Mouse (Mus musculus): ENCODE measurements at regions not wholly inside any gene's neighbourhood (a gene's known extent, or its start where the extent isn't known, plus 50 kb on each side); places are given as distances from the start of the nearest gene placed in this dataset.

DNA sequence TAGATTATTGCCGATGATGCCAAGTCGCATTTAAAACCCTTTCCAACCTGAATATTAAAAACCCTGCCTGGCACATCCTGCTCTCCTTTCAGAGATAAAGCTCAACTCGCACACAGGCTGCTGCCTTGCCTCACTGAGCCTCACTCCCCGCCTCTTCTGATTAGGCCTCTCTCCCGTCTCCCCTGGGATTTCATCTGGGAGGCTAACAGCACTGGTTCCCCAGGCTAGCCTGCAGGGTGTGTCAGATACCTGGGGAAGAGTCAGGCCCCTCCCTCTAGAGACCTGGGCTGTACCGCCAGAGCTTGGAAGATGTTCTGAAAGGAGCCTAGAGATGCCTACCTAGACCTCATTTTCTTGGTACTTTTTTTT is 462.7 kb upstream of the Kif2a start:
- no peak for DNase-seq

DNA sequence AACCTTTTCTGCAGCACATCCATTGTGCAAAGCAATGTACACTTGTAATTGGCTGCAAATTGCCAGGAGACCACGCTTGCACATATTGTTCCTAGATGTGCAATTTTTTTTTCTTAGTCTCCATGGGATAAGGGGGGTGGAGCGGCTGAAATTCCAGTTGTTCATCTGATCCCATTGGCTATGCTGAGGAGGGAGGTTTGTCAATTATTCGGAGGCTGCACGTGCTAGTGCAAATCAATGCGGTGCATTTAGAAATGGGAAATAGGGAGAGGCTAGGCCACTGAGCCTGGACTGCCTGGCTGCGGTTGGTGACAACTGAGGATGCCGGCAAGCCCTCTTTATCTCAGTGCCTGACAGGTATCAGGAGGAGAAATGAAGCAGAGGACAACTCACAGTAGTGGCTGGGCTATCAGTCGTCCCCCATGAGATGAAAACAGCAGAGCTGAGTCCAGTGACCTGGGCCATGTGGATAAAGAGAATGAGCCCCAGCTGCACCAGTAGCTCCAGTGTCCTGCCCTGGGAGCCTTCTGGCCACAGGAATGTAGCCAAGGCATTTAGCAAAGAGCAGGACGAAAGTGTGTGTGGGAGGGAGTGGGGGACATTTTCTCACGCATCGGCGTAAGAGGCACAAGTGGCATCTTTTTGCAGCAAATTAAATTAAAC is 462.2 kb upstream of the Kif2a start:
- DNase-seq = no peak

- DNase-seq = no peak
Measured at GRCm38 (mm10) chr13:107475166-107475565, 453.2 kb upstream of the Kif2a start.

DNA sequence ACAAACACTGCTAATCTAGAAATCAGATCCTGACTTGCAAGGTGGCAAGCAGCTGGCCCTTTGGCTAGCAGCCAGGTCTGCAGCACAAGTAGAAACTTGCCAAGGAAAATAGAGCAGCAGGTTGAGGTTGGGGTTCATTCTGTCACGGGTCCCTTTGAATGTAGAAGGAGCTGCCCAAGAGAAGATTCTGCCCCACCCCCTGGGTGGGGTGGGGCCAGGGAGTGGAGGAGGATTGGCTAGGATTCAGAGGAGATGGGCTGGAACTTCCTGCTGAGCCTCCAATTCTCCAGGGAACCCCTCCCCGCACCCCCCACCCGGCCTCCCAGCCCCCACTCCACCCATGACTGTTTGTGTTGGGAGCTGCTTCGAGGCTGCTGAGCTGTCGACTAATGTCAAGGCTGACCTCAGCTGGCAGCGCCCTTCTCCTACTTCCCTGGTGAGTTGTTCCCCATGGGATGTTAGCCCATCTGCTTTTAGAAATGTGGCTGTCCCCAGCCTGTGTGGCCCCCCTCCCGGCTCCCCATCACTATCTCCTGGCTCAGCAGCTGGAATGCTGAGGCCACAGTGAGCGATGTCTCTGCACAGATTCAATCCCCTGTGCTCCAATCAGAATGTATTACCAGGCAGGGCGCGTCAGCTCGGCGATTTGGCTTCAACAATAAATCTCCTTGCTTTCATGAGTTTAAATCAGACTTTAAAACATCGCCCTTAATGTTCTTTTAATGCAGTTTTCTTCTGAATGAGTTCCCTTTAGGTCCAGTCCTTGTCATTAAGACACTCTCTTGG is 447.8 kb upstream of the Kif2a start:
- peak; percentile 76 for DNase-seq

- DNase-seq = no peak
Measured at GRCm38 (mm10) chr13:107462791-107463190, 440.9 kb upstream of the Kif2a start.

DNA sequence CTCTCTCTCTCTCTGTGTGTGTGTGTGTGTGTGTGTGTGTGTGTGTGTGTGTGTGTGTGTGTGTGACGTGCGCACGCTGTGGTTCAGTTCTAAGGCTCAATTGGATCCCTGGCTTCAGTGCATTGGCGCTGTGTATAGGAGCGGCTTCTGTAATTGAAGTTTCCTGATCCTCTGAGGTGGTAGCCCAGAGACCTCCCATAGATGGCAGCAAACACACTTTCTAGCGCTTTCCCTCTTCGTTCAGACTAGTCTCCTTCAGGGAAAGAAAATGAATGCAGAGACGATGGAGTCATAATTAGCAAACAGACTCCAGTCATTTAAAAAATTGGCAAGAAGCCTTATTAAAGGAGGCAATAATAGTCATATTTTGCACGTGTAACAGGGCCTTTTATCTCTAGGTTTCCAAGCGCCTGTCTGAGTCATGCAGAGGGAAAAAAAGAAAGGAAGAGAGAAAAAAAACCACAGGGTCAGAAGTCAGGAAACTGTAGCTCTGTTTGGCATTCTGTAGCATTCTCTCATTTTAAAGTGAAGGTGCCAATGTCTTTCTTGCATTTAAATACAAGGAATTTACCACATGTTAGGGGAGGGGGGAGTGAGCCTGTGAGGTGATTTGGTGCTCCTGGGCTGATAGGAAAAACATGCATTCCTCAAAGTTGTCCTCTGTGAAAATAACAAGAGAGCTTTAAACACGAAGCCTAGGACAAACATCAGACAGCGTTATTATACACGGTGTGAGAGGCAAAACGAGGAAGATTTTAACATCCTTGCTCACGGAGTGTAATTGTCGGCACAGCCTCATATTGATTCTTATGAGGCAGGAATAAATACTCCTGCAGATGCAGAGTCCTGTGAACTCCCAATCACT is 439.4 kb upstream of the Kif2a start:
- DNase-seq = peak; percentile 71

- no peak for DNase-seq
Measured at GRCm38 (mm10) chr13:107458730-107459129, 436.8 kb upstream of the Kif2a start.

GRCm38 (mm10) chr13:107457270-107457669 is 435.3 kb upstream of the Kif2a start:
- no peak for DNase-seq

- DNase-seq = no peak
Measured at GRCm38 (mm10) chr13:107456394-107456793, 434.5 kb upstream of the Kif2a start.

DNA sequence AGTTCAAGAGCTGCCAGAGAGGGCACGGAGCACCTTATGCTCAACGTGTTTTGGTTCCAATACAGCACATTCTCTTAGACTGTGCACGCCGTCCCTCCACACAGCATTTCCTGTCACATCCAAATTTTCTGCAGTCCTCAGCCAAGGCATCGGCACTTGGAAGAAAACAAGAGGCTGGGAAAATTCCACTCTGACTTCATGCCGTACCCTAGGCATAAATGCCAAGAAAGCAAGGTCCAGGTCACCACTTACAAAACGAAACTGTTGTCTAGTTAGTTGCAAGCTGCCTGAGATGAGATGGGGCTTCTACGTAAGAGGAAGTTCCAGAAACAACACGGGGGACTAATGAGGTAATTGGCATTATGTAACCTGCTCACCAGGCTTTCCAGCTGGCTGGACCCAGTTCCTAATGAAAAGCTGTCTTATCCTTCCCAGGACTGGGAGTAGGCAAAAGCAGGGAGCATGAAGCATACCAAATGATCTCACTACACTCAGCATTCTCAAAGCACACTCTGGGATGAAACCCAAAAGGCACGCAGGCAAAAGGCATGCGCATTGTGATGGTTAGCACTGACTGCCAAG is 427.8 kb upstream of the Kif2a start:
- peak; percentile 33 for DNase-seq

- no peak for DNase-seq
Measured at GRCm38 (mm10) chr13:107447813-107448212, 425.9 kb upstream of the Kif2a start.

DNA sequence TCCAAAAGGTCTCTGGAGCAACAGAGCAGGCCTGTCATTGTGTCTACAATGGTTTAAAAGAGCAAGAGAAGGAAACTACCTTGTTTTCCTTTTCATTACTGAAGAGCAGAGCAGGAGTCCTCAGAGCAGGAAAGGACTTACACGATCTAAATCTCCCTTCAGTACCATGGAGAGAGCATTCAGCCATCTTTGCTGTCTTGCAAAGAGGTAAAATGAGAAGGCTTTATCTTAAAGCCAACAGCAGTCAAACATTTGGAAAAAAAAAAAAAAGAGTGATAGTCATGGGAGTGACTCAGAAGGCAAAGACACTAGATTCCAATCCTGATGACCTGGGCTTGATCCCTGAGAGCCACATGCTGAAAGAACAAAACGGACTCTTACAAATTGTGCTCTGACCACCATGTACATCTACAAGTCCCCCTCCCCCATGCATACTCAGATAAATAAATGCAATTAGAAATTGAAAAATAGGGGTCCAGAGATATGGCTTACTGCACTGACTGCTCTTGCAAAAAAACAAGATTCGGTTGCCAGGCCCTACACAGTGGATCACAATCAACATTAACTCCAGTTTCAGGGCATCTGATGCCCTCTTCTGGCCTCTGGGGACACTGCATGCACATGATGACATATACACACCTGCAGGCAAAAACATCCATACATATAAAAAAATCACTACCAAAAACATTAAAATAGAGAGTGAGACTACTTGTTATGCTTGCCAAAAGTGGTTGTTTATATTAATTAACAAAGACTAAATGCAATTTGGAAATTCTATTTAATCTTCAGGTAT is 397.6 kb upstream of the Kif2a start:
- DNase-seq = no peak

DNA sequence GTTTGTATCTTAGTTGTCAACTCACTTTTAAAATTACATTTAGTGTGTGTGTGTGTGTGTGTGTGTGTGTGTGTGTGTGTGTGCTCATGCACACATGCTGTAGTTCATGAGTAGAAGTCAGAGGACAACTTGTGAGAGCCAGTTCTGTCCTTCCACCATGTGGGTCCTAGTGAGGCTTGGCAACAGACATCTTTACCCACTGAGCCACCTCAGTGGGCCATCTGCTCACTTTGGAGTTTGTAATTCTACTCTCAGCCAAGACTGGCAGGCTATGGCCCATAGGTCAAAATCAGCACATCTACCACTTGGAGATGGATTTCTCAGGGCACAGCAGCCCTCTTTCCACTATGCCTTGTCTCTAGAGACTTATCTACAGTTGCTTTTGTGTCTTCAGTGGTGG is 388.3 kb upstream of the Kif2a start:
- DNase-seq = no peak

DNA sequence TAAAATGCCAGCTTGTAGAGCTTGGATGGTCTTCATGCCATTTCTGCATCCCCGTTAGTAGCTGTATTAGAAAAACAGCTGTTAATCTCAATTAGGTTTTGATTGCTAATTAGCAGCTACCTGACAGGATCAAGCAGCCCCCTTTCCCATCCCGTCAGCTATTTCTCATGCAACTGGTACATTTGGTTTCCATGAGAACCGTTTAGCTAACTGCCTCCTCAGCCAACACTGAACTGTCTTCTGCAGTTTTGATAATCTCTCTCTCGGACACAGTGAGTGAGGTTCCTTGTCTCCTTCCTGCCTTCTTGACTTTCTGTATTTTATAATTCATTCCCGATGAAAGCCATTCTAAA is 385.7 kb upstream of the Kif2a start:
- no peak for DNase-seq

DNA sequence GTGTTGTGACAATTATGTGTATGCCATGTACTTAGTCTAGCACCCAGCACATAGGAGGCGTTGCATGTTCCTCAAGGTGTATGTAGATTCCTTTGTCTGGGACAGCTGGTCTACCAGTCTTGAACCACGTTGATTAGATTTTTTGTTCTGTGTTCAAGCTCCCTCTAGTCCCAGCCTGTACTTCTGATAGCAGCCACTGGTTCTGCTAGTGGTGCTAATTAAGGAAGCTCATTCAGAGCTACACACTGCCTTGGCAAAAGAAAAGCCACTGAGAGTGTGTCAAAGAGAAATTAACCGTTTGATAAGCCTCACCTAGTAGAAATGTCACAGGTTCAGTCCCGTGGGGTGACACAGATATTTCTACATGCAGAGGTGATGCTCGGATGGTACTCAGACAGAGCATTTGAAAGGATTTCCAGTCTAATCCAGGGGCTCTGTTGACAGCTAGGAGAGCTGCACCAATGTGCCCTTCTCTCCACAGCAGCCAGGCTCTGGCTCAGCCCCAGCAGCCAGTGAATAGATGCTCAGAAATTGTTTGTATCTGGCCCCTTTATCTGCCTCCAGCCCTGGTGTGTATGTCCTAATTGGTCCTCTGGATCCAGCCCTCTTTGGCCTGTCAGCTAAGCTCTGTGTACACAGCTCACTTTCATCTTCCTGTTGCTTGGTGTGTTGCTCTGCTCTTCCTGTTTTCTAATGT is 385.2 kb upstream of the Kif2a start:
- DNase-seq = no peak

DNA sequence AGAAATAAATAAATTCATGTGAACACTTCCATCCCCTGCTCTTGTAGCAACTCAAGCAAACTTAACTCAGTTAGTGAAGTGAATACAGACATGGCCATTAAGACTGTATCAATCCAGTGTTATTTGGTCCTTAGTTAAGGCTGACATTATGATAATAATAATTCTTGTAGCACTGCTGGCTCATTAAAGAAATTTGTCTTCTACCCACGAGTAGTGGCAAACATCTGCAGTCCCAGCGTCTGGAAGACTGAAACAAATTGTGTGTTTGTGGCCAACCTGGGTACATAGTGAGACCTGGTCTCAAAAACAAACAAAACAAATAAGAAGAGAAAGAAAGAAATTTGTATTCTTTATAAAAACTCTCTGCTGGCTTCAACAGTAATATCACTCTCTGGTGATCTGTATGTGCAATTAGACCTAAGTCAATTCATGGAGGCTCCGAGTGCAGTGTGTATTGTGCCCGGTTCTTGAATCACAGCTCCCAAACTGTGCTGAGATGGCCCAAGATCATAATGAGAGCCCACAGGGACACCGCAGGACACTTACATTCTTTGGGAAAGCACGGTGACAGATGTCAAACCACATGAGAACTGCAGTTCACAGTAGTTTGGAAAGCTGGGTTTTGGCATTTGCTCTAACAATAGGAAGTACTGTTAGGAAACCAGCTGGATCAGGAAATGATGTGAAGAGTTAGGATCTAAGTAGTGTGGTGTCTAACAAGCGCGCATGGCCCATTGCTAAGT is 376.9 kb upstream of the Kif2a start:
- no peak for DNase-seq

DNA sequence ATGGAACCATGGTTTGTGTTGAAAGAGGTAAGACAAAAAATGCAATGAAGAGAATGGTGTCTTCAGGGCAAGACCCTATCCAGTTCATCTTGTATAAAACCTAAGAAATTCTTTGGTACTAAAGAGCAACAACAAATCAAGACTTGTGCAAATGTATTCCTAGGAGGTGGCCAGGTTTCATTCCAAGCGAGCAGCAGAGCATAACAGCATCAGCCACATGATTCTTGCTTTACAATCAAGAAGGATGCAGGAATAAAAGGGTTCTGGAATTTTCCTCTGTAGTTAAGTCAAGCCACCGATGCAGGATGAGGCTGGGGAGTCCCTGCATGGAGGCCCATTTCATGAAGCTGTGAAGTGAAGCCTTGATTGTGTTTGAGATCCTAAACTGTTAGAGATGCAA is 374.1 kb upstream of the Kif2a start:
- no peak for DNase-seq

DNA sequence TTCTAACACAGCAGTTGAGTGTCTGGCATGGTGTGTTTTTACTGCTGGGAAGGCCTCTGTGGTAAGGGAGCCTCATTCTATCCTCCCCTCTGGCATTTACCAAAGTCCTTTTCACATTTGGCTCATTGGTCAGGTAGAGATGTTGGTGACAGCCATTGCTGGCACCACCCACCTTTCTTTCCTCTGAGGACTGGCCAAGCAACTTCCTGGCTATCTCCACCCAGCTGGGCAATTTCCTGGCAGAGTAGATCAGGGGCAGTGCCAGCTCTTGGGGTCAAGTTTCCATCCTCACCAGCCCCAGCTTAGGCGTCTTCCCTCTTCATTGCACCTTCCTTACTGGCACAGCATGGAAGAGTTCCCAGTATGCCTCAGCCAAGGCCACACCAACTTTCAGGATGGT is 372.5 kb upstream of the Kif2a start:
- DNase-seq = no peak

DNA sequence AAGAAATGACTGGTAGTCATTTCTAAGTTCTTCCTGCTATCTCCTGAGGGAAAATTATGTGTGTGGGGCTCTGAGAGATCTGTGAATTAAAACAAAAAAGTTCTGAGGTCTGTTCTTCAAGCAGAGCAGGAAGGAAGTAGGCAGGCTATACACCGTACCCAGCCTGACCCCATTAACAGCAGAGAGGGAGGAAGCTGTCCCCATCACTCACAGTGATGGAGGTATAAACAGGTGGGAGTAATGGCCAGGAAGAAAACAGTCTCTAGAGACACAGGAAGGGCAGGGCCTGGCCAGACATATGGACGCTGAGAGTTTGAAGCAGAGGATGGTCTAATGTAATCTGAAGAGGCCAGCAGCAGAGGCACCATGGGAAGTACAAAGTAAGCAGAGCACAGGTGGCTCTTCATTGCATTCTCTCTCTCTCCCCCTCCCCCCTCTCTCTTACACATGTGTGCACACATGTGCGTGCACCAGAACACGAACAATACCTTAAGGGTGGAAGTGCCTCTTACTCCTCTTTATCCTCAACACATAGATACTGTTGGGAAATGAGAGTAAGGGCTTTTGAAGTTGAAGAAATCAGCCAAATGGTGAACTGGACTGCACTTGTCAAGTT is 367.7 kb upstream of the Kif2a start:
- no peak for DNase-seq

GRCm38 (mm10) chr13:107389074-107389473 is 367.1 kb upstream of the Kif2a start:
- no peak for DNase-seq

All from adrenal gland, postnatal 10 days (tissue).